Mouse (Mus musculus) intestine, postnatal 0 days (tissue): ENCODE measurements around the gene Cxcl10. TPM values are rescaled to one million over a fixed set of nuclear protein-coding genes. Genes with fewer than 3 reads are reported as not detected.

ENCODE experiments used
- ATAC-seq: fragments of 200-750 bp; cut with Nextera tagmentation; 2 replicates; pipeline ENCODE4 v1.8.0; 2017; ENCODE audit warnings: mild to moderate bottlenecking, moderate TSS enrichment, moderate library complexity
- H3K27ac ChIP-seq: fragments of 300-500 bp; sonication (generic); 2 replicates; pipeline ENCODE4 v1.5.1; 2014; ENCODE audit warnings: mild to moderate bottlenecking, low read depth, low read length, moderate library complexity
- H3K27me3 ChIP-seq: fragments of 300-500 bp; sonication (generic); replicated peaks from 2 replicates; pipeline ENCODE4 v1.6.1; 2014; ENCODE audit warnings: low read length, mixed read lengths; ENCODE audit not compliant: control insufficient read depth, insufficient read depth
- H3K36me3 ChIP-seq: fragments of 300-500 bp; sonication (generic); 2 replicates; pipeline ENCODE4 v1.6.1; 2014; ENCODE audit warnings: mild to moderate bottlenecking, moderate library complexity; ENCODE audit not compliant: control insufficient read depth, insufficient read depth
- H3K4me1 ChIP-seq: fragments of 300-500 bp; sonication (generic); replicated peaks from 2 replicates; pipeline ENCODE4 v1.6.1; 2014; ENCODE audit warnings: antibody characterized with exemption, low read length, mixed read lengths; ENCODE audit not compliant: control insufficient read depth, insufficient read depth
- H3K4me2 ChIP-seq: fragments of 300-500 bp; sonication (generic); replicated peaks from 2 replicates; pipeline ENCODE4 v1.6.1; 2014; ENCODE audit warnings: low read depth, mild to moderate bottlenecking, moderate library complexity
- H3K4me3 ChIP-seq: fragments of 300-500 bp; sonication (generic); 2 replicates; pipeline ENCODE4 v1.5.1; 2014; ENCODE audit warnings: low read depth, low read length
- H3K9ac ChIP-seq: fragments of 300-500 bp; sonication (generic); 2 replicates; pipeline ENCODE4 v1.6.1; 2014; ENCODE audit warnings: mild to moderate bottlenecking, low read depth, low read length
- H3K9me3 ChIP-seq: fragments of 300-500 bp; sonication (generic); 2 replicates; pipeline ENCODE4 v1.6.1; 2016; ENCODE audit warnings: mixed run types; ENCODE audit not compliant: control insufficient read depth
- CTCF ChIP-seq: sonication (generic); IDR thresholded peaks from 2 replicates; pipeline ENCODE4 v1.5.1; 2016; ENCODE audit warnings: low read depth, mild to moderate bottlenecking, control low read depth, antibody characterized with exemption, moderate library complexity
- WGBS: fragments of 180-500 bp; shearing (Covaris S2); extraction: QIAGEN DNeasy Blood & Tissue Kit; methylation state at CpG from one replicate; pipeline ENCODE4 v1.1.7; 2014; 5-methylcytosine and 5-hydroxymethylcytosine counted together
- polyA plus RNA-seq: library from polyadenylated mRNA; unstranded; fragments of >200 nt; fragmentation: Nextera tagmentation; extraction: Ambion mirVana; gene quantifications from 2 replicates; pipeline ENCODE4 v1.2.1, GENCODE M21; 2015

Cxcl10 gene
- 2.0 and 2.2 TPM in 2 replicates for polyA plus RNA-seq

GRCm38 (mm10) chr5:92348794-92349413 is at the start of gene Cxcl10:
Cxcl10 (minus strand) TSS chr5:92348889.
- H3K36me3 ChIP-seq: no peaks in the 10 kb centered on the region
- 7% methylated on average over 14 of the region's 14 CpGs for WGBS
- peak; percentile 76 for ATAC-seq

GRCm38 (mm10) chr5:92398153-92398552 is 49.5 kb upstream of the Cxcl10 start:
- peak; percentile 91 for TF ChIP-seq CTCF
- no peak overlapping the region for H3K9ac ChIP-seq
- H3K9me3 ChIP-seq: no peaks in the 10 kb centered on the region
- no peak overlapping the region for H3K27ac ChIP-seq
- H3K36me3 ChIP-seq: no peaks in the 10 kb centered on the region
- H3K4me2 ChIP-seq: no peak overlapping the region
- 21% methylated on average over 5 of the region's 5 CpGs for WGBS
- no peaks in the 10 kb centered on the region for H3K4me1 ChIP-seq
- H3K4me3 ChIP-seq: no peak overlapping the region
- peak; percentile 28; the same call in 1 of the 2 replicates for ATAC-seq
- peaks cover 9% of the 10 kb centered on the region; the same call in 1 of the 2 replicates for H3K27me3 ChIP-seq

More at GRCm38 (mm10) chr5:92348794-92349413, at the start of gene Cxcl10:
- Histone ChIP-seq H3K27me3 (no peaks in the 10 kb centered on the region), H3K4me1 (no peaks in the 10 kb centered on the region; the same call in none of the 2 replicates), H3K9ac (no peak within 1 kb of the TSS), H3K4me2 (peak within 1 kb of the TSS; percentile 57), H3K9me3 (no peaks in the 10 kb centered on the region), H3K4me3 (peak within 1 kb of the TSS; percentile 19), H3K27ac (no peak within 1 kb of the TSS)
- no peak for TF ChIP-seq CTCF

GRCm38 (mm10) chr5:92396476-92396875 is 47.8 kb upstream of the Cxcl10 start:
- Histone ChIP-seq H3K4me2 (no peak overlapping the region), H3K9ac (no peak overlapping the region), H3K9me3 (no peaks in the 10 kb centered on the region), H3K27ac (no peak overlapping the region), H3K4me3 (no peak overlapping the region), H3K36me3 (no peaks in the 10 kb centered on the region), H3K4me1 (no peaks in the 10 kb centered on the region), H3K27me3 (peaks cover 10% of the 10 kb centered on the region)
- peak; percentile 48 for ATAC-seq
- 54% methylated on average over 6 of the region's 6 CpGs for WGBS
- TF ChIP-seq CTCF: no peak

- no peak for ATAC-seq
- Histone ChIP-seq H3K4me2 (no peak overlapping the region), H3K27ac (no peak overlapping the region), H3K9ac (no peak overlapping the region), H3K4me1 (no peaks in the 10 kb centered on the region), H3K36me3 (no peaks in the 10 kb centered on the region), H3K9me3 (no peaks in the 10 kb centered on the region), H3K27me3 (peaks cover 11% of the 10 kb centered on the region), H3K4me3 (no peak overlapping the region)
- TF ChIP-seq CTCF: no peak
- 68% methylated on average over 3 of the region's 3 CpGs for WGBS
Observed at GRCm38 (mm10) chr5:92395764-92396163, 47.1 kb upstream of the Cxcl10 start.

GRCm38 (mm10) chr5:92393863-92394262 is 45.2 kb upstream of the Cxcl10 start:
- Histone ChIP-seq H3K27me3 (peaks cover 14% of the 10 kb centered on the region), H3K4me2 (no peak overlapping the region), H3K9ac (no peak overlapping the region), H3K4me1 (no peaks in the 10 kb centered on the region), H3K27ac (no peak overlapping the region), H3K4me3 (no peak overlapping the region), H3K9me3 (no peaks in the 10 kb centered on the region), H3K36me3 (no peaks in the 10 kb centered on the region)
- 60% methylated on average over 10 of the region's 10 CpGs for WGBS
- no peak for TF ChIP-seq CTCF
- no peak for ATAC-seq

GRCm38 (mm10) chr5:92392542-92392941 is 43.9 kb upstream of the Cxcl10 start:
- Histone ChIP-seq H3K4me3 (peak overlapping the region; percentile 29), H3K9me3 (no peaks in the 10 kb centered on the region), H3K27ac (no peak overlapping the region), H3K9ac (no peak overlapping the region), H3K4me2 (peak overlapping the region; percentile 58), H3K4me1 (no peaks in the 10 kb centered on the region), H3K27me3 (peaks cover 14% of the 10 kb centered on the region), H3K36me3 (no peaks in the 10 kb centered on the region)
- TF ChIP-seq CTCF: no peak
- WGBS: 38% methylated on average over 18 of the region's 18 CpGs
- ATAC-seq: no peak
